Mouse (Mus musculus) embryo, embryonic 10 days (tissue): ENCODE data around the gene Parp14.
"Not testable (repeated sequence)": the region's sequence is repeated elsewhere in the genome, so short reads cannot be mapped to it uniquely, and the experiment has no call there.

Experiments used
- DNase-seq: peaks from one replicate; pipeline ENCODE4 v3.0.0-alpha.2; 2015; ENCODE audit warnings: low spot score

The Parp14 gene

GRCm38 (mm10) chr16:35871048-35871851, at the start of gene Parp14:
Gene Parp14 (minus strand): TSS chr16:35871544.
- DNase-seq = peak; percentile 34

- DNase-seq = no peak
These were observed 47.6 kb upstream of the Parp14 start for GRCm38 (mm10) chr16:35918721-35919543.

DNA sequence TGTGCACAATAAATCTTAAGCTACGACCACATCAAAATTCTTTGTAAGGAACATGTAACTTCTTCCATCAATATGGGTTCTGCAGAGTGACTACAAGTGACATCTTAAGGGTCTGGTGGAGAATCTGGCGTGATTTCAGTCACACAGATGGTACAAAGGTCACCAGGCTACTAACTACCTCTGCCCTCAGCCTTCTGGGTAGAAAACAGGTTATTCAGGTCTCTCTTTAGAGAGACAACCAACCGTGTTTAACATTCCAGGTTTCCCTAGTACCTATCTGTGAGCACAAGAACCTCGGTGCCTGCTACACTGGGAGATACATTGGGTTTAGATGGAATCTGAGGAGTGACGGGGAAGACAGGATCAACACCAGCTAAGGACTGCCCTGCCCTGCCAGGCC, 43.0 kb upstream of the Parp14 start:
- DNase-seq = no peak

- DNase-seq = no peak
These were observed 42.2 kb upstream of the Parp14 start for GRCm38 (mm10) chr16:35913526-35913925.

- DNase-seq = no peak
These were observed 40.1 kb upstream of the Parp14 start for GRCm38 (mm10) chr16:35911449-35911848.

DNA sequence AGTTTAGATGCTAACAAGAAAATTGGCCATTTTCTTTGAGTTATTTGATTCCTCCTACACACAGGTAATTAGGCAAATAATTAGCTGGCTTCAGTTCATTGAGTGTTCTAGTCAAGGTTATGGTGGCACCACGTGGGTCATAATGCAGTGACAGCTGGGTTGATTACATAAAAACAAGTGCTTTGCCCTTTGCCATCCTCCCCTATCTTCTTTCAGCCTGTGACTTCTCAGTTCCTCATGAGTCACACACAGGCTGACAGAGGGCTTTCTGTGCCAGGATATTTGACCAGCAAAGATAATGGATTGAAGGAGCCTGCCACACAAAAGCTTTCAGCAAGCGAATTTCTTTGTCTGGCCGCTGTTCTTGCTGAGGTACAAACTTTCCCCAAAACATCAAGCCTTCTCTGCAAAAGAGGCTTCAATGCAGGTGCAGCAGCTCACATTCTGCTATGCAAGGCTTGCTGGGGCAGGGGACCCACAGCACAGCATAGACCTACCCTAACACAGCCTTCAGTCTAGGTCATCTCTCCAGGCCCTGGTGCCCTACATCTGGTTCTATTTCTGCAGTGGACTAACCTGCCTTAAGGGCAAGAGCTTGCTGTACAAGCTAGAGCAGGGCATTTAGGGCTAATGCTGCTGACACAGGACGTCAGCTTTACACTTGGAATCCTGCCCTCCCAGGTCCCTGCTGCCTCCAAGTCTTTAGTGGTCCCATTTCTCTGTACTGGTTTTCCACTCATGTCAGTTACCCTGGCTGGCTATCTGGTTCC, 36.3 kb upstream of the Parp14 start:
- no peak for DNase-seq

DNA sequence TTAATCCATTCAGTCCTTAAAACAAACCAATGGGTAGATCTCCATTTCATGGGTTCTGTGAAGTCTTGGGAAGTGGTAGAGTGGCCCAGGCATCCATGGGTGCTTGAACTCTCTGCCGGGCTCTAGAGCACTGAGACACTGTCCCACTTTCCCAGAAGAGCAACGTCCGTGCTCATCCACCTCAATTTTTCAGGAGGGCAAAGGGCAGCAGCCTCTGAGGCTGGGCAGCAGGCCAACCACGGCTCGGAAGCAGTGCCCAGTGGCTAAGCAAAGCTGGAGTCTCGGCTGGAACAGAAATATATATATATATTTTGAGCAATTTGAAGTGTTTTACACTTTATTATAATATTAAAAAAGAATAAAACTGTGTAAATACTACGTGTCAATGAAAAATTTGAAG, 35.5 kb upstream of the Parp14 start:
- no peak for DNase-seq

DNA sequence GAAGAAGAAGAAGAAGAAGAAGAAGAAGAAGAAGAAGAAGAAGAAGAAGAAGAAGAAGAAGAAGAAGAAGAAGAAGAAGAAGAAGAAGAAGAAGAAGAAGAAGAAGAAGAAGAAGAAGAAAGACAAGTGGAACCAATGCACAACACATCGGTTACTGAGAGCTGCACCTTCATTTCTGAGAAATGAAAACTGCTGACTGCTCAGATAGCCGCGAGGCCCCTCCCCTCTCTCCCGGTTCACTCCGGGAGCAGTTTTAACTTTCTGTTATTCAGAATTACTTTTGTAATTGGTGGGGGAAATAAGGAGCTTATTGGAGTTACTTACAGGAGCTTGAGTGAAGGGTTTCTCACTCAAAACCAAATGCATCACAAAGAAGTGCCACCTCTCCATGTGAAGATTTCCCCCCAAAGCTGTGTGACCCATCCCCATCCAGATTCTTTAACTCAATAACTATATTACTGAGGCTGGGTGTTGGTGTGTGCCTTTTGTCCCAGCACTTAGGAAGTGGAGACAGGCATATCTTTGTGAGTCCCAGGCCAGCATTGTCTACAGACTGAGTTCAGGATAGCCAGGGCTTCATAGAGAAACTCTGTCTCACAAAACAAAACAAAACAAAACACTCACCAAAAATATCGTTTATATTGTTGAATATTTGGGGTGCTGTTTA, 34.6 kb upstream of the Parp14 start:
- no peak for DNase-seq

DNA sequence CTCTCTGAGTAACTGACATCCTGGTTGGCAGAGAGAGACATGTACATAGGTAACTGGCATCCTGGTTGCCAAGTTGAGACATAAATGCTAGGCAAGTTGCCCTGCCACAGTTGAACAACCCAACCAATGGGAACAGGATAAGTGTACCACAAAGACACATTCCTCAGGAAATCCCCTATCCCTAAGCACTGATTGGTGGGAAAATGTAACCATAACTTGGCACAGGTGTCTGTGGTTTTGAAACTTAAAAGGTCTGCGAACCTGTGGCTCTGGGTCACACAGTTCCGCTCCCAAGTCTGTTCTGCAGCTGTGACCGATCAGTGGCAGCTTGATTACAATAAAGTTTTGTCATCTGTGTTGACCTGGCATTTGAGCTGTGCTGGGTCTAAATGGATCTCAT, 34.0 kb upstream of the Parp14 start:
- DNase-seq = no peak

GRCm38 (mm10) chr16:35904121-35904736, 32.9 kb upstream of the Parp14 start:
- no peak for DNase-seq

GRCm38 (mm10) chr16:35903014-35903640, 31.8 kb upstream of the Parp14 start:
- DNase-seq = no peak

- no peak for DNase-seq
These were observed 29.2 kb upstream of the Parp14 start for GRCm38 (mm10) chr16:35900541-35900940.

- no peak for DNase-seq
These were observed 23.7 kb upstream of the Parp14 start for GRCm38 (mm10) chr16:35894997-35895396.

DNA sequence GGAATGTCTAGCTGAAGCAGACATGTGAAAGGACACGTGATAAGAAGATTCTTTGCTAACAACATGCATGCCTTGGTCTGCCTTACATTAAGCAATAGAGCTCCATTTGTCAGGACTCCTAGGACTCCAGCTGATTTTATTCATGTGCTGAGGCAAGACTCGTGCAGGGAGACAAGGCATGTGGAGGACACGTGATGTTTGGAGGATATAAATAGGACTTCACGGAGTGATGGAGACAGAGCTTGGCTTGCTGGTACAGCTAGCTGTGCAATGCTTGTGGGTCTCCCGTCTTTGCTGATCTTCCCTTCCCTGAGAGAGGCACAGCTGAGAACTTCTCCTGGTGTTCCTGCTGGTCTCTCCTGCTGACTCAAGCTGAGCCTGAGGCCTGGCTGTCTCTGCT, 20.3 kb upstream of the Parp14 start:
- DNase-seq = not testable (repeated sequence)

GRCm38 (mm10) chr16:35890645-35891044, 19.3 kb upstream of the Parp14 start:
- DNase-seq = peak; percentile 23

GRCm38 (mm10) chr16:35888910-35889309, 17.6 kb upstream of the Parp14 start:
- DNase-seq = no peak

- DNase-seq = no peak
These were observed 16.8 kb upstream of the Parp14 start for GRCm38 (mm10) chr16:35888174-35888573.

- peak; percentile 34 for DNase-seq
These were observed 3.1 kb upstream of the Parp14 start for GRCm38 (mm10) chr16:35874416-35874815.

DNA sequence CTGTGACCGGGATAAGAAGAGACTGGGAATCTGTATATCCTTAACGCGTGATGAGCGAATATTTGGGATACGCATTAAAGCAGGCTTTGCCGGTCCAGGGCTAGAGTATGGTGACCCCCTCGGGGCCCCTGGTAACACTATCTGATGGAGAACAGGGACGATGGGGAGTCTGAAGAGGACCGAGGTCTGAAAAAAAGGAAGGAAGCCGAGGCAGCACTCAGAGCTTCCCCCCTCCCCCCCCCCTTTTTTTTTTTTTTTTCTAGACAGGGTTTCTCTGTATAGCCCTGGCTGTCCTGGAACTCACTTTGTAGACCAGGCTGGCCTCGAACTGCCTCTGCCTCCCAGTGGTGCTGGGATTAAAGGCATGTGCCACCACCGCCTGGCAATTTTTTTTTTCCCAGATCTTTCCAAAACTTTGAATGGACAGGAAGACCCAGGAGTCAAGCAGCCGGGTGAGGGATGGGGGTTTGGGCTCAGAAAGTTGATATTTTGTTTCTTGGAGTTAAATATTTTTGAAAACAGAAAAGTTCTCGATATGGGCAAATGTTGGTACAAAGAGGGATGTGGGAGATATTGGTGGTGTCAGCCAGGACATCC, 1.2 kb upstream of the Parp14 start:
- no peak for DNase-seq

DNA sequence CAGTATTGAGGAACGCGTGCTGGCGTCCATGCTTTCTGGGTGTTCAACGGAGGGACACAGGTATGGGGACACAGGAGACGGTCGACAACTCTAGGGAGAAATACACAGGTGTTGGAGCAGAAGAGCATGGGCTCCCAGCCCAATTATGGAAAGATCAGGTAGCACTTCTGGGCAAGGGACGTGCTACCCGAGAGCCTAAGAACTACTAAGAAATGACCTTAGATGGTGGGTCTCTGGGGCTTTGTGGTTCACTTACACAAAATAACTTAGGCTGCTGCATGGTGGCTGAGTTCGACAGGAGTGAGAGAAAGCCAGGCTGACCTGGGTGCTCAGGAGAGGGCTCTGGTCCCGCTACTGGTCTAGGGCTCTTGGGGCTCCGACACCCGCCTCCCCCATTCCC, 554 bp upstream of the Parp14 start:
- DNase-seq = no peak
